Mouse (Mus musculus): ENCODE measurements at regions not wholly inside any gene's neighbourhood (a gene's known extent, or its start where the extent isn't known, plus 50 kb on each side); places are given as distances from the start of the nearest gene placed in this dataset.
A peak's percentile ranks its signal among the peaks of the same experiment; 100 is the strongest.

GRCm38 (mm10) chr6:94889271-94889670 is 189.3 kb upstream of the Lrig1 start:
- Histone ChIP-seq H3K4me2 (no peak overlapping the region), H3K4me3 (no peak overlapping the region), H3K27me3 (no peaks in the 10 kb centered on the region), H3K9ac (no peak overlapping the region), H3K27ac (peak overlapping the region; percentile 5; the same call in 1 of the 2 replicates), H3K9me3 (no peaks in the 10 kb centered on the region), H3K4me1 (0 out of 2 replicates have a peak, but pooled peaks cover 3% of the 10 kb centered on the region), H3K36me3 (no peaks in the 10 kb centered on the region)
- 50% methylated on average over 10 of the region's 10 CpGs for WGBS
- ATAC-seq (ENCODE audit: borderline replicate concordance, extremely low read depth, low FRiP score, low TSS enrichment) = no peak

DNA sequence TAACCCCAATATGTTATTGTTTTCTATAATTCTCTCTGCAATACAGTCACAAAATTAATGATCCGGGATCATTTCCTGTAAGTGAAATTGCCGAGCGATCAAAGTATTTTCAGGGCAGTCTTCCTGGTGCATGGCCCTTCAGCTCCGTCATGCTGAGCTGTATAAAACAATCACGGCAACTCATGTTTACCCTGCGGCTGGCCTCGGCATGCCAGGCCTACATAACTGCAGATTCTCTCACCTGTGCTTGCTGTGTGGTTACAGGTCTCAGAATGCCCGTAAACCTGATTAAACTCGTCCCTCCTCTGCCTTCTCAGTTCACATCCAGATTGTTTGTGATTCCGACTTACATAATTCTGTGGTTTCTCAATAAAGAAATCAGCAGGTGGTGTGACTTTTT is 181.2 kb upstream of the Lrig1 start:
- Histone ChIP-seq H3K4me2 (no peak overlapping the region), H3K27me3 (no peaks in the 10 kb centered on the region), H3K9ac (no peak overlapping the region), H3K9me3 (no peaks in the 10 kb centered on the region), H3K4me1 (no peaks in the 10 kb centered on the region), H3K4me3 (no peak overlapping the region), H3K27ac (no peak overlapping the region), H3K36me3 (no peaks in the 10 kb centered on the region)
- 62% methylated on average over 10 of the region's 10 CpGs for WGBS
- no peak for ATAC-seq (ENCODE audit: borderline replicate concordance, extremely low read depth, low FRiP score, low TSS enrichment)

DNA sequence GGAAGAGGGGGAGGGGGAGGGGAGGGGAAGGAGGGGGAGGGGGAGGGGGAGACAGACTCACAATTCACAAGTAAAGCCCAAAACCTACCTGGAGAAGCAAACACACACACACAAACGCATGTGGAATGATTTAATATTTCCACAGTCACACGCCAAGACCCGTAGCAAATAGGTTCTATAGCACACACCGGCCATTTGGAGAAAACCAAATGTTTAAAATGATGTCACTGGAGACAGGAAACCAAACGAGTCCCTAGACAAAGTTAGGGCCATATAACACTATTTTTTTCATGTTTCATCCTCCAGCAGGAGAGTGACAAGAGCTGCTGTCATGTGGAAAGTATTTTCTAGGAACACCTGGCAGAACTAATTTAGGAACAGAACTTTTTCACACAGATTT is 175.9 kb upstream of the Lrig1 start:
- Histone ChIP-seq H3K27me3 (no peaks in the 10 kb centered on the region), H3K4me1 (no peaks in the 10 kb centered on the region), H3K4me3 (no peak overlapping the region), H3K4me2 (no peak overlapping the region), H3K36me3 (no peaks in the 10 kb centered on the region), H3K9ac (no peak overlapping the region), H3K9me3 (no peaks in the 10 kb centered on the region), H3K27ac (no peak overlapping the region)
- 72% methylated on average over 5 of the region's 5 CpGs for WGBS
- no peak for ATAC-seq (ENCODE audit: borderline replicate concordance, extremely low read depth, low FRiP score, low TSS enrichment)

- no peak overlapping the region for H3K9ac ChIP-seq
- H3K27me3 ChIP-seq = no peaks in the 10 kb centered on the region
- no peaks in the 10 kb centered on the region for H3K36me3 ChIP-seq
- no peak for ATAC-seq (ENCODE audit: borderline replicate concordance, extremely low read depth, low FRiP score, low TSS enrichment)
- H3K4me3 ChIP-seq = no peak overlapping the region
- 82% methylated on average over 4 of the region's 4 CpGs for WGBS
- no peak overlapping the region for H3K4me2 ChIP-seq
- no peak overlapping the region for H3K27ac ChIP-seq
- no peaks in the 10 kb centered on the region for H3K4me1 ChIP-seq
- H3K9me3 ChIP-seq = no peaks in the 10 kb centered on the region
Measured at GRCm38 (mm10) chr6:94875065-94875464, 175.1 kb upstream of the Lrig1 start.

GRCm38 (mm10) chr6:94874415-94874814 is 174.5 kb upstream of the Lrig1 start:
- Histone ChIP-seq H3K4me2 (no peak overlapping the region), H3K4me3 (no peak overlapping the region), H3K9me3 (no peaks in the 10 kb centered on the region), H3K27ac (no peak overlapping the region), H3K9ac (no peak overlapping the region), H3K36me3 (no peaks in the 10 kb centered on the region), H3K4me1 (no peaks in the 10 kb centered on the region), H3K27me3 (no peaks in the 10 kb centered on the region)
- ATAC-seq (ENCODE audit: borderline replicate concordance, extremely low read depth, low FRiP score, low TSS enrichment) = no peak
- 73% methylated on average over 1 of the region's 1 CpGs for WGBS

DNA sequence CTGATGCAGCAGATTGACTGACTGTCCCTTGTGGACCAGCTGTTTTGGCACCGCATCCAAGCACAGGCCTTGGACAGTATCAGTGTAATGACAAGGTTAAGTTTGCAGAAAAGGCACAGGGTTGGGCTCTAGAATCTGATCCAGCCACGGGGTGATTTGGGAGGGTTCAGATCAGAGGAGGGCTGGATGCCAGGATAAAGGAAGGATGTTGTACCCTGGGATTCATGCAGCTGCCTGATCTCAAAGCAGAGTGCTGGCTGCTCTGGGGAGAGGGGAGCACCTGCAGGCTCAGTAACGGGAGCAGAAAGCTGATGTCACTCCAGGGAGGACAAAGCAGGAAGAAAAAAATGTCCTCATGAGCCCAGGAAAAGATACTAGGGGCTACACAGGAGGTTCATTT is 168.0 kb upstream of the Lrig1 start:
- no peak overlapping the region for H3K4me2 ChIP-seq
- H3K9me3 ChIP-seq = no peaks in the 10 kb centered on the region
- H3K4me1 ChIP-seq = no peaks in the 10 kb centered on the region
- WGBS = 41% methylated on average over 3 of the region's 3 CpGs
- H3K4me3 ChIP-seq = no peak overlapping the region
- no peak overlapping the region for H3K27ac ChIP-seq
- H3K9ac ChIP-seq = no peak overlapping the region
- no peaks in the 10 kb centered on the region for H3K27me3 ChIP-seq
- no peak for ATAC-seq (ENCODE audit: borderline replicate concordance, extremely low read depth, low FRiP score, low TSS enrichment)
- no peaks in the 10 kb centered on the region for H3K36me3 ChIP-seq

DNA sequence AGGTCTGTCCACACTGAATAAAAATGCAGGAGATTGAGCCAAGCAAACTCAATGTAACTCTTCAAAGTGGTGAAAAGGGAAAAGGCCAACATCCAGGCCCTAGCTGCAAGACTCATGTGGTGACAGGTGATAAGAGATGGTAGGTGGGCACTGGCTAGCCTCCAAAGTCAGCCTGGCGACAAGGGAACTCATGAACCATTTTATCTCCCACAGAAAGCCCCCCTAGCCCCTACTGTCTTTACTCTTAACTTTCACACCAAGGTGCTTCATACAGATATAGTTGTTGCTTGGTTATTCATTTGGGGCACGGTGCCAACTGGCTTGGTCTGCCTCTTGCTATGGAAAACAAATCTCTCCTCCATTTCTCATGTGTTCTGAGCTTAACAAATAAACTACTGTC is 165.5 kb upstream of the Lrig1 start:
- no peaks in the 10 kb centered on the region for H3K27me3 ChIP-seq

GRCm38 (mm10) chr6:94858121-94858621 is 158.2 kb upstream of the Lrig1 start:
- Histone ChIP-seq H3K9ac (no peak overlapping the region), H3K9me3 (no peaks in the 10 kb centered on the region), H3K27me3 (no peaks in the 10 kb centered on the region), H3K27ac (no peak overlapping the region), H3K4me3 (no peak overlapping the region), H3K36me3 (no peaks in the 10 kb centered on the region), H3K4me2 (no peak overlapping the region), H3K4me1 (no peaks in the 10 kb centered on the region)
- WGBS = 75% methylated on average over 5 of the region's 5 CpGs
- no peak for ATAC-seq (ENCODE audit: borderline replicate concordance, extremely low read depth, low FRiP score, low TSS enrichment)

More for the DNA sequence above, 165.5 kb upstream of the Lrig1 start:
- no peak overlapping the region for H3K4me2 ChIP-seq
- no peak overlapping the region for H3K9ac ChIP-seq
- H3K36me3 ChIP-seq = no peaks in the 10 kb centered on the region
- no peak overlapping the region for H3K27ac ChIP-seq
- H3K4me1 ChIP-seq = no peaks in the 10 kb centered on the region
- no peaks in the 10 kb centered on the region for H3K9me3 ChIP-seq
- ATAC-seq (ENCODE audit: borderline replicate concordance, extremely low read depth, low FRiP score, low TSS enrichment) = no peak
- 69% methylated on average over 2 of the region's 2 CpGs for WGBS
- H3K4me3 ChIP-seq = no peak overlapping the region

DNA sequence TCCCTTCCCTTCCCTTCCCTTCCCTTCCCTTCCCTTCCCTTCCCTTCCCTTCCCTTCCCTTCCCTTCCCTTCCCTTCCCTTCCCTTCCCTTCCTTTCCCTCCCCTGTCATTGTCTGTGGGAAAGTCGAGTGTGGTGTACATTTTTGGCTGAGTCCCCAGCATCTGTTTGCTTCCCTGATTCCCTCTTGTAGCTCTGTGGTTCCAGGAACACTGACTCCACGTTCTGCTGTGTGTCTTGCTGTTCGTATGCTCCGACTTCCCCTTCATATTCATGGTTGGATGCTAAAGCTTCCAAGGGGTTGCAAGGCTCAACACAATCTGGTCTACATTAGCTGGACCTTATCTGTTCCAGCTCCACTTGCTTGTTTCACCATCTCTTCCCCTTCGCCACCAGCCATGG is 150.2 kb upstream of the Lrig1 start:
- Histone ChIP-seq H3K9ac (no peak overlapping the region), H3K27ac (no peak overlapping the region), H3K9me3 (no peaks in the 10 kb centered on the region), H3K4me3 (no peak overlapping the region), H3K27me3 (no peaks in the 10 kb centered on the region), H3K4me2 (no peak overlapping the region), H3K36me3 (no peaks in the 10 kb centered on the region), H3K4me1 (no peaks in the 10 kb centered on the region)
- 47% methylated on average over 5 of the region's 5 CpGs for WGBS
- ATAC-seq (ENCODE audit: borderline replicate concordance, extremely low read depth, low FRiP score, low TSS enrichment) = no peak

GRCm38 (mm10) chr6:94849533-94849932 is 149.6 kb upstream of the Lrig1 start:
- no peak overlapping the region for H3K27ac ChIP-seq
- no peak for ATAC-seq (ENCODE audit: borderline replicate concordance, extremely low read depth, low FRiP score, low TSS enrichment)

GRCm38 (mm10) chr6:94848437-94848836 is 148.5 kb upstream of the Lrig1 start:
- Histone ChIP-seq H3K27me3 (no peaks in the 10 kb centered on the region), H3K36me3 (no peaks in the 10 kb centered on the region), H3K4me3 (no peak overlapping the region), H3K27ac (no peak overlapping the region), H3K9ac (no peak overlapping the region), H3K4me2 (no peak overlapping the region), H3K4me1 (no peaks in the 10 kb centered on the region), H3K9me3 (no peaks in the 10 kb centered on the region)
- no peak for ATAC-seq (ENCODE audit: borderline replicate concordance, extremely low read depth, low FRiP score, low TSS enrichment)
- WGBS = 68% methylated on average over 1 of the region's 1 CpGs

More at GRCm38 (mm10) chr6:94849533-94849932, 149.6 kb upstream of the Lrig1 start:
- Histone ChIP-seq H3K9me3 (no peaks in the 10 kb centered on the region), H3K9ac (no peak overlapping the region), H3K4me1 (no peaks in the 10 kb centered on the region), H3K27me3 (no peaks in the 10 kb centered on the region), H3K4me2 (no peak overlapping the region), H3K36me3 (no peaks in the 10 kb centered on the region), H3K4me3 (no peak overlapping the region)
- 50% methylated on average over 3 of the region's 3 CpGs for WGBS

- no peaks in the 10 kb centered on the region for H3K4me1 ChIP-seq
- H3K4me3 ChIP-seq = no peak overlapping the region
- no peak for ATAC-seq (ENCODE audit: borderline replicate concordance, extremely low read depth, low FRiP score, low TSS enrichment)
- no peaks in the 10 kb centered on the region for H3K27me3 ChIP-seq
- H3K9me3 ChIP-seq = no peaks in the 10 kb centered on the region
- WGBS = 71% methylated on average over 6 of the region's 6 CpGs
- H3K27ac ChIP-seq = no peak overlapping the region
- no peak overlapping the region for H3K4me2 ChIP-seq
- H3K36me3 ChIP-seq = no peaks in the 10 kb centered on the region
- H3K9ac ChIP-seq = no peak overlapping the region
Measured at GRCm38 (mm10) chr6:94845821-94846220, 145.9 kb upstream of the Lrig1 start.

GRCm38 (mm10) chr6:94842856-94843255 is 142.9 kb upstream of the Lrig1 start:
- H3K4me2 ChIP-seq = no peak overlapping the region
- no peaks in the 10 kb centered on the region for H3K27me3 ChIP-seq
- no peak overlapping the region for H3K27ac ChIP-seq
- H3K36me3 ChIP-seq = no peaks in the 10 kb centered on the region
- H3K9ac ChIP-seq = no peak overlapping the region
- ATAC-seq (ENCODE audit: borderline replicate concordance, extremely low read depth, low FRiP score, low TSS enrichment) = no peak
- no peak overlapping the region for H3K4me3 ChIP-seq
- H3K4me1 ChIP-seq = no peaks in the 10 kb centered on the region
- WGBS = 70% methylated on average over 9 of the region's 9 CpGs
- no peaks in the 10 kb centered on the region for H3K9me3 ChIP-seq
